Mouse (Mus musculus) brown adipose tissue, adult 24 weeks (tissue): ENCODE results near the gene Cryba2. TPM values are rescaled to one million over a fixed set of nuclear protein-coding genes. Genes with fewer than 3 reads are reported as not detected.

Experiments used
- H3K27ac ChIP-seq: fragments of 200-500 bp; replicated peaks from 2 replicates; pipeline ENCODE4 v1.5.1; 2012; ENCODE audit warnings: low read depth, mild to moderate bottlenecking, low read length
- H3K4me1 ChIP-seq: fragments of 200-500 bp; 2 replicates; pipeline ENCODE4 v1.6.1; 2012; ENCODE audit warnings: low read length, mixed read lengths; ENCODE audit not compliant: control insufficient read depth, insufficient read depth, insufficient read length
- H3K4me3 ChIP-seq: fragments of 200-500 bp; 2 replicates; pipeline ENCODE4 v1.5.1; 2012; ENCODE audit warnings: low read depth, mild to moderate bottlenecking, low read length, moderate library complexity; ENCODE audit not compliant: insufficient read depth
- polyA plus RNA-seq: library from polyadenylated mRNA; stranded (reverse); fragments of >200 nt; gene quantifications from 2 replicates; pipeline ENCODE4 v1.2.4, GENCODE M21; 2012; ENCODE audit not compliant: missing spikeins, insufficient read depth, insufficient read length

Gene Cryba2
- polyA plus RNA-seq, 1 experiment, result not detected

- Histone ChIP-seq H3K27ac (no peak overlapping the region), H3K4me3 (no peak overlapping the region), H3K4me1 (no peaks in the 10 kb centered on the region)
These were observed 2.0 kb upstream of the Cryba2 start for GRCm38 (mm10) chr1:74894966-74895365.

DNA sequence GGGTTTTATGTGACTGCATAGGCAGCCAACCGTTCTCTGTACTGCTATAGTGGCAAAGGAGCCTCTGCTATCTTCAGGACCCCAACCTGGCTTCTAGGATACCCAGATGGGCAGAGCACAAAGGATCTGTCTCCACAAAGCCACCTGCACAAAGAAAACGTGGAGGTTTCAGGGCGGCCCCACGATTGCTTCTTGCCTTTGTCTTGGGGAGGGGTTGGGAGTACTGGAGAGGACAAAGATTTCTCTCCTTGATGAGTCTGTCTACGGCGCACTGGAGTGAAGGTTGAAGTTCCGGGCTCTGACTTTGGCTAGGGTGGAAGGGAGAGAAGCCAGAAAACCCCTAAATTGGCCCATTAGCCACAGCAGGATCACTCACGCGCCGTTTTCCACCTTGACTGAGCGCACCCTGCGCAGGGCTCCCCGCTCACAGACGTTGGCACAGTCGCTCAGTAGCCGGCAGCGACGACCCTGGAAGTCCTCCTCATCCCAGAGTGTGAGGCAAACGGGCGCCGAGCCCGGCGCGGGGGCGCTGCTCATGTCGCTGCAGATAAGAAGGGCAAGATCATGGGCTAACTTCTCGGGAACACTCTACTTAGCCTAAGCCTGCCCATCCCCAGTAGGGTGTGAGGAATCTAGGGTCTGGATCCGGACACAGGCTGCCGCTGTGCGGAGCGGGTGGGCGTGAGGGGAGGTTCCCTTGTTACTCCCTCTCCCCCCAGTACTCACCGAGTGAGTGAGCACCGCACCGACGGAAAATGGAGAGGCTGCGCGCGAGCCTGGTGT, 401 bp downstream of the Cryba2 start:
- no peak overlapping the region for H3K27ac ChIP-seq
- H3K4me1 ChIP-seq, result no peaks in the 10 kb centered on the region
- H3K4me3 ChIP-seq, result no peak overlapping the region

DNA sequence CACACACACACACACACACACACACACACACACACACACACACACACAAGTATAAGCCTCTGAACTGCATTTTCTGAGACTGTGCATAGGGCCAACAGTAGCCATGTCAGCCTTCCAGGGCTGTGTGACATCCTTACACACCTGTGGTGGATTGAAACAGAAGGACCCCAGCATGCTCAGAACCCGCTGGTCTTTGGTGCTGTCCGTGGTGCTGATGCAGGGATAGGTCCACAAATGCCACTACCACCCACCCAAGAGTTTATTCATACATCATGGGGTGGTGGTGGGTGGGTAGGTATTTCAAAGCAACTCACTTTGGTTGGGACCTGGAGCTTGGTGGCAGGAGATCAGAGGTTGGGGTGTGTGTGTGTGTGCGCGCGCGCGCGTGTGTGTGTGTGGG, 1.4 kb downstream of the Cryba2 start:
- Histone ChIP-seq H3K4me1 (no peaks in the 10 kb centered on the region), H3K4me3 (no peak overlapping the region), H3K27ac (no peak overlapping the region)

DNA sequence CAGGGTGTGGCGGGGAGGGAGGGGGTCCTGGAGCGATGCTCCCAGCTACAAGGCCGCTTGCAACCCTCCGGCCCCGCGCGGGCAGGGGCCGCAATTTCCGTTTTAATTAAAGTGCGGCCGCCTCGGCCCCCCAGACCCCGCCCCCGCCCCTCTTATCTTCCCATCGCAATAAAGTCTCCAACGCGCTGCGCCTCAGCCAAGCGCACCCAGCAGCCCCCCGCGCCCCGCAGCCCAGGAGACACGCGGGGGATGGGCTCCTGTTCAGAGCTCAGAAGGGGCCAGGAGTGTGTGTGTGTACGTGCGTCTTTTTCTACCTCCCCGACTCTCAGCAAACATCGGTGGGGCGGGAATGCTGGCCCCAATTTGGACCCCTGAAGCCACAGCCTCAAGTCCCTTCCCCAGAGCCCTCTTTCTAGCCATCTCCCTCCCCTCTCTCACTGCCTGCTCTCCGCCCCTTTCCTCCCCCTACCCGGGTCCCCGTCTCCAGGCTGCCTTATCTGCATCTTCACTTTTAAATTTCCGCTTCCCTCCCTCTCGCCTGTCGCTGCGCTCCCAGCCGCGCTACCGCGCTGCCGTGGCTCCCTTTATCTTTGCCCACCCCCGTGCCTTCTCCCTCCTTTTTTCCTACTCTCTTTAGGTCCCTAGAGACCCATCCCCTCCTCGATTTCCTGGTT, 7.4 kb downstream of the Cryba2 start, which contains the start of gene Fev:
TSS of gene Fev (minus strand) at position 51 of the 674 bp plus-strand sequence.
- Histone ChIP-seq H3K4me3 (peak within 1 kb of the TSS; percentile 26; the same call in 1 of the 2 replicates), H3K4me1 (no peaks in the 10 kb centered on the region), H3K27ac (no peak within 1 kb of the TSS)

- no peak overlapping the region for H3K27ac ChIP-seq
- H3K4me1 ChIP-seq, result no peaks in the 10 kb centered on the region
- peak overlapping the region; percentile 26; the same call in 1 of the 2 replicates for H3K4me3 ChIP-seq
These were observed 8.5 kb downstream of the Cryba2 start for GRCm38 (mm10) chr1:74884196-74885141.

- H3K4me1 ChIP-seq, result no peaks in the 10 kb centered on the region
- no peak overlapping the region for H3K4me3 ChIP-seq
- no peak overlapping the region for H3K27ac ChIP-seq
These were observed 9.5 kb downstream of the Cryba2 start for GRCm38 (mm10) chr1:74883441-74883840.

GRCm38 (mm10) chr1:74882828-74883227, 10.1 kb downstream of the Cryba2 start:
- H3K4me1 ChIP-seq, result no peaks in the 10 kb centered on the region
- H3K27ac ChIP-seq, result no peak overlapping the region
- peak overlapping the region; percentile 5; the same call in 1 of the 2 replicates for H3K4me3 ChIP-seq

DNA sequence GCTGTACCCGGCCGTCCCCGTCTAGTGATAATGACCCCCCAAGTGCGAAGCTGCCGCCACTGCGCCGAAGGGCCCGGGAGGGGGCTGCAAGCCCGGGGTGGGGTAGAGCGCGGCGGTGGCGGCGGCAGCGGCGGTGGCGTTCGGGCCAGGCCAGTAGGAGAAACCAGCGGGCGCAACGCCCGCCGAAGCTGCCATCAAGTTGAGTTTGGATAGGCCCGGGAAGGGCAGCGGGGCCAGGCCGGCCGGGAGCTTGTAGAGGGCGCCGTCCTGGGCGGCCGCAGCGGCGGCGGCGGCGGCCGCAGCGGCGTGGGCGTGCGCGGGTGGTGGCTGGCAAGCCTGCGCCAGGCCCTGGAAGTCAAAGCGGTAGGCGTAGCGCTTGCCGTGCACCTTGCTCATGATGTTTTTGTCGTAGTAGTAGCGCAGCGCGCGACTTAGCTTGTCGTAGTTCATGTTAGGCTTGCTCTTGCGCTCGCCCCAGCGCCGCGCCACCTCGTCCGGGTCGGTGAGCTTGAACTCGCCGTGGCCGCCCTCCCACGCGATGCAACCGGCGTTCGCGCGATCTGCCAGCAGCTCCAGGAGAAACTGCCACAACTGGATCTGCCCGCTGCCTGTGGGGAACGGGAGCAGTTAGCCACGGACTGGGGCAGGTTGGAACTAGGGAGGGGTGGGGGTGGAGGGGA, 10.7 kb downstream of the Cryba2 start:
- Histone ChIP-seq H3K4me1 (no peaks in the 10 kb centered on the region), H3K4me3 (peak overlapping the region; percentile 35), H3K27ac (no peak overlapping the region)

- Histone ChIP-seq H3K4me1 (no peaks in the 10 kb centered on the region), H3K4me3 (no peak overlapping the region), H3K27ac (no peak overlapping the region)
These were observed 12.1 kb downstream of the Cryba2 start for GRCm38 (mm10) chr1:74880785-74881360.

GRCm38 (mm10) chr1:74877199-74877598, 15.7 kb downstream of the Cryba2 start:
- Histone ChIP-seq H3K4me1 (no peaks in the 10 kb centered on the region), H3K4me3 (no peak overlapping the region), H3K27ac (no peak overlapping the region)

GRCm38 (mm10) chr1:74872218-74872617, 20.7 kb downstream of the Cryba2 start:
- Histone ChIP-seq H3K27ac (no peak overlapping the region), H3K4me3 (no peak overlapping the region), H3K4me1 (no peaks in the 10 kb centered on the region)

DNA sequence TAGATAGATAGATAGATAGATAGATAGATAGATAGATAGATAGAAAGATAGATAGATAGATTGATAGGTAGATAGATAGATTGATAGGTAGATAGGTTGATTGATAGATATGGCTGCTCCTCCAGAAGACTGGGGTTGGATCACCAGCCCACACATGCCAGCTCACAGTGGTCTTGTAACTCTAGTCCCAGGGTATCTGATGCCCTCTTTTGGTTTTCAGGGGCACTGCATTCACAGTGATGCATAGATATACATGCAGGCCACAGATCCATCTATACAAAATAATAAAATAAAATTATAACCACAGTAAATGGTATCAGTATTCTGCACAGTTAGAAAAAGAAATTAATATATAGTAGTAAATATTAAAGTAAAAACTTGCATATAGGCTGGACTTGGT, 31.2 kb downstream of the Cryba2 start:
- Histone ChIP-seq H3K27ac (no peak overlapping the region), H3K4me3 (no peak overlapping the region), H3K4me1 (no peaks in the 10 kb centered on the region)

- no peak overlapping the region for H3K27ac ChIP-seq
- no peaks in the 10 kb centered on the region for H3K4me1 ChIP-seq
- no peak overlapping the region for H3K4me3 ChIP-seq
These were observed 33.5 kb downstream of the Cryba2 start for GRCm38 (mm10) chr1:74859223-74859984.

- Histone ChIP-seq H3K4me3 (no peak overlapping the region), H3K4me1 (no peaks in the 10 kb centered on the region)
These were observed 34.1 kb downstream of the Cryba2 start for GRCm38 (mm10) chr1:74858805-74859204.

More at GRCm38 (mm10) chr1:74858805-74859204, 34.1 kb downstream of the Cryba2 start:
- no peak overlapping the region for H3K27ac ChIP-seq
